Mouse (Mus musculus): ENCODE measurements at regions not wholly inside any gene's neighbourhood (a gene's known extent, or its start where the extent isn't known, plus 50 kb on each side); places are given as distances from the start of the nearest gene placed in this dataset.

- TF ChIP-seq CTCF (IDR thresholded peaks at IDR 0.05) (no peak), EP300 (IDR thresholded peaks at IDR 0.05) (no peak)
These were observed 268.7 kb downstream of the Rnf144a start for GRCm38 (mm10) chr12:26146336-26146735.

Data from lung, postnatal 0 days (tissue).